Mouse (Mus musculus) spleen, adult 2 months (tissue): ENCODE measurements around the gene Olfr1258. TPM values are rescaled to one million over a fixed set of nuclear protein-coding genes. Genes with fewer than 3 reads are reported as not detected.
"Not testable (repeated sequence)": the region's sequence is repeated elsewhere in the genome, so short reads cannot be mapped to it uniquely, and the experiment has no call there.

ENCODE experiments used
- DNase-seq, 2 experiments: peaks; one replicate each; pipeline versions ENCODE4 v3.0.0 to v3.0.0-alpha.2; 2012 to 2021; ENCODE audit warnings: low spot score in 2 of 2, low read depth in 1 of 2
- H3K27ac ChIP-seq: fragments of 200-500 bp; 2 replicates; pipeline ENCODE4 v1.5.1; 2012; ENCODE audit warnings: low read length, inconsistent platforms; ENCODE audit not compliant: insufficient read depth
- H3K27me3 ChIP-seq: fragments of 200-500 bp; 2 replicates; pipeline ENCODE4 v1.6.1; 2012; ENCODE audit warnings: mild to moderate bottlenecking, moderate library complexity, low read length, inconsistent platforms; ENCODE audit not compliant: control insufficient read depth, insufficient read depth
- H3K36me3 ChIP-seq: fragments of 200-500 bp; 2 replicates; pipeline ENCODE4 v1.6.1; 2012; ENCODE audit warnings: mild to moderate bottlenecking, low read length, inconsistent platforms; ENCODE audit not compliant: control insufficient read depth, insufficient read depth
- H3K4me1 ChIP-seq: fragments of 200-500 bp; 2 replicates; pipeline ENCODE4 v1.6.1; 2011; ENCODE audit warnings: inconsistent platforms; ENCODE audit not compliant: control insufficient read depth, insufficient read depth, insufficient read length
- H3K4me3 ChIP-seq: fragments of 200-500 bp; 2 replicates; pipeline ENCODE4 v1.5.1; 2011; ENCODE audit warnings: mild to moderate bottlenecking, inconsistent platforms; ENCODE audit not compliant: insufficient read depth, insufficient read length; ENCODE audit errors: extremely low read depth
- CTCF ChIP-seq: fragments of 200-500 bp; IDR thresholded peaks from 2 replicates; pipeline ENCODE4 v1.5.1; 2011; ENCODE audit warnings: mild to moderate bottlenecking, inconsistent platforms; ENCODE audit not compliant: insufficient read depth, insufficient read length, insufficient replicate concordance; ENCODE audit errors: extremely low read depth
- POLR2A ChIP-seq: fragments of 200-500 bp; IDR thresholded peaks from 2 replicates; pipeline ENCODE4 v1.6.1; 2011; ENCODE audit warnings: low read depth, low read length, inconsistent platforms
- WGBS: fragments of 180-500 bp; shearing (Covaris S2); methylation state at CpG from one replicate; pipeline ENCODE4 v1.1.7; 2018; 5-methylcytosine and 5-hydroxymethylcytosine counted together
- polyA plus RNA-seq: library from polyadenylated mRNA; depleted of rRNA; stranded (reverse); fragments of >200 nt; gene quantifications from 2 replicates; pipeline ENCODE4 v1.2.3, GENCODE M21; 2012; rRNA removed

The Olfr1258 gene
- polyA plus RNA-seq, result not detected in 2 replicates

GRCm38 (mm10) chr2:89927009-89927408 is at the start of gene Olfr1258:
TSS of gene Olfr1258 (plus strand) at chr2:89927309.
- DNase-seq, result no peak
- TF ChIP-seq CTCF (no peak), POLR2A (no peak)

GRCm38 (mm10) chr2:89878137-89878536 is 49.0 kb upstream of the Olfr1258 start, which contains the start of gene Olfr1257:
TSS of gene Olfr1257 (plus strand) at chr2:89878437.
- WGBS, result 95% methylated on average over 1 of the region's 1 CpGs
- H3K36me3 ChIP-seq, result no peaks in the 10 kb centered on the region
- no peak within 1 kb of the TSS for H3K27ac ChIP-seq
- no peak for DNase-seq
- H3K4me1 ChIP-seq, result no peaks in the 10 kb centered on the region
- H3K27me3 ChIP-seq, result no peaks in the 10 kb centered on the region
- no peak within 1 kb of the TSS for H3K4me3 ChIP-seq
- TF ChIP-seq CTCF, result no peak
- no peak for TF ChIP-seq POLR2A

More at GRCm38 (mm10) chr2:89927009-89927408, at the start of gene Olfr1258:
- Histone ChIP-seq H3K27me3 (no peaks in the 10 kb centered on the region), H3K4me3 (no peak within 1 kb of the TSS), H3K36me3 (no peaks in the 10 kb centered on the region), H3K27ac (no peak within 1 kb of the TSS), H3K4me1 (no peaks in the 10 kb centered on the region)

- not testable (repeated sequence) for H3K4me3 ChIP-seq, H3K27ac ChIP-seq, H3K36me3 ChIP-seq, DNase-seq, H3K4me1 ChIP-seq, H3K27me3 ChIP-seq
- 92% methylated on average over 9 of the region's 9 CpGs for WGBS
These were observed 14.5 kb upstream of the Olfr1258 start for GRCm38 (mm10) chr2:89912616-89913015.

GRCm38 (mm10) chr2:89948564-89948963 is 21.5 kb downstream of the Olfr1258 start, which contains the start of gene Olfr1259:
TSS of gene Olfr1259 (minus strand) at chr2:89948664.
- H3K36me3 ChIP-seq, result no peaks in the 10 kb centered on the region
- TF ChIP-seq CTCF (no peak), POLR2A (no peak)
- H3K4me1 ChIP-seq, result no peaks in the 10 kb centered on the region
- no peak for DNase-seq
- H3K27ac ChIP-seq, result no peak within 1 kb of the TSS
- H3K4me3 ChIP-seq, result no peak within 1 kb of the TSS
- WGBS, result 84% methylated on average over 5 of the region's 5 CpGs
- no peaks in the 10 kb centered on the region for H3K27me3 ChIP-seq

- TF ChIP-seq CTCF (no peak), POLR2A (no peak)
- Histone ChIP-seq H3K4me1 (no peaks in the 10 kb centered on the region), H3K36me3 (no peaks in the 10 kb centered on the region), H3K27ac (no peak within 1 kb of the TSS), H3K27me3 (no peaks in the 10 kb centered on the region), H3K4me3 (no peak within 1 kb of the TSS)
- 66% methylated on average over 2 of the region's 2 CpGs for WGBS
- DNase-seq, result no peak
These were observed 47.1 kb downstream of the Olfr1258 start, which contains the start of gene Olfr1260 for GRCm38 (mm10) chr2:89974184-89974583. TSS of gene Olfr1260 (plus strand) at chr2:89974340.

- Histone ChIP-seq H3K4me1 (no peaks in the 10 kb centered on the region), H3K4me3 (no peak overlapping the region), H3K27me3 (no peaks in the 10 kb centered on the region), H3K27ac (no peak overlapping the region), H3K36me3 (no peaks in the 10 kb centered on the region)
- 79% methylated on average over 2 of the region's 2 CpGs for WGBS
- TF ChIP-seq POLR2A (no peak), CTCF (no peak)
- no peak for DNase-seq
These were observed 50.6 kb downstream of the Olfr1258 start for GRCm38 (mm10) chr2:89977709-89978108.

Other genes with a start within 250 kb of the Olfr1258 start
- not detected in 2 replicates for gene Olfr1252, start 202.3 kb upstream of the Olfr1258 start, polyA plus RNA-seq
- not detected in 2 replicates for gene Olfr1253, start 170.2 kb upstream of the Olfr1258 start, polyA plus RNA-seq
- not detected in 2 replicates for gene Olfr1254, start 133.7 kb upstream of the Olfr1258 start, polyA plus RNA-seq
- gene Olfr1255, start 115.3 kb upstream of the Olfr1258 start, polyA plus RNA-seq, result not detected in 2 replicates
- gene Olfr1256, start 85.8 kb upstream of the Olfr1258 start, polyA plus RNA-seq, result not detected in 2 replicates
- gene Olfr48, start 79.1 kb upstream of the Olfr1258 start, polyA plus RNA-seq, result not detected in 2 replicates
- not detected in 2 replicates for gene Olfr1257, start 48.9 kb upstream of the Olfr1258 start, polyA plus RNA-seq
- gene Olfr1259, start 21.4 kb downstream of the Olfr1258 start, polyA plus RNA-seq, result not detected in 2 replicates
- not detected in 2 replicates for gene Olfr1260, start 47.0 kb downstream of the Olfr1258 start, polyA plus RNA-seq
- not detected in 2 replicates for gene Olfr1261, start 63.9 kb downstream of the Olfr1258 start, polyA plus RNA-seq
- not detected in 2 replicates for gene Olfr1262, start 72.8 kb downstream of the Olfr1258 start, polyA plus RNA-seq
- not detected in 2 replicates for gene Olfr1263, start 84.8 kb downstream of the Olfr1258 start, polyA plus RNA-seq
- gene Olfr1264, start 98.3 kb downstream of the Olfr1258 start, polyA plus RNA-seq, result not detected in 2 replicates
- not detected in 2 replicates for gene Olfr1265, start 108.0 kb downstream of the Olfr1258 start, polyA plus RNA-seq
- gene Olfr140, start 136.3 kb downstream of the Olfr1258 start, polyA plus RNA-seq, result not detected in 2 replicates
- not detected in 2 replicates for gene Olfr1269, start 194.1 kb downstream of the Olfr1258 start, polyA plus RNA-seq
- gene Olfr32, start 215.0 kb downstream of the Olfr1258 start, polyA plus RNA-seq, result not detected in 2 replicates
- gene Olfr1270, start 225.8 kb downstream of the Olfr1258 start, polyA plus RNA-seq, result not detected in 2 replicates